Mouse (Mus musculus): ENCODE measurements around the gene Alg9. TPM values are rescaled to one million over a fixed set of nuclear protein-coding genes. Genes with fewer than 3 reads are reported as not detected.

The Alg9 gene
- polyA plus RNA-seq, 1 experiment from 2014 or later = 43.7 TPM

- H3K4me2 ChIP-seq = no peak overlapping the region
- H3K4me1 ChIP-seq (ENCODE audit: insufficient read depth) = peaks cover 13% of the 10 kb centered on the region; the same call in 1 of the 2 replicates
- WGBS = 65% methylated on average over 3 of the region's 3 CpGs
- ATAC-seq (ENCODE audit: insufficient read depth) (no peak), DNase-seq (no peak)
- no peak overlapping the region for H3K9ac ChIP-seq
- H3K9me3 ChIP-seq (ENCODE audit: low read depth, low read length) = no peaks in the 10 kb centered on the region
- H3K4me3 ChIP-seq (ENCODE audit: low read depth, low read length) = no peak overlapping the region
- no peak for TF ChIP-seq CTCF (IDR thresholded peaks at IDR 0.05; ENCODE audit: low read depth)
- no peaks in the 10 kb centered on the region for H3K27me3 ChIP-seq (ENCODE audit: insufficient read depth, low read length)
- no peak overlapping the region for H3K27ac ChIP-seq (ENCODE audit: low read depth)
- H3K36me3 ChIP-seq (ENCODE audit: insufficient read depth) = peaks cover 22% of the 10 kb centered on the region
Observed at GRCm38 (mm10) chr9:50890494-50891090, 115.8 kb downstream of the Alg9 start.

Other genes starting within 250 kb of the Alg9 start
- gene Pts, start 246.3 kb upstream of the Alg9 start, polyA plus RNA-seq (2014; fragmentation: Nextera tagmentation; extraction: Ambion mirVana) = 61.1 and 61.3 TPM in 2 replicates
- 6.6 and 7.8 TPM in 2 replicates for gene Il18, start 220.2 kb upstream of the Alg9 start, polyA plus RNA-seq (2014; fragmentation: Nextera tagmentation; extraction: Ambion mirVana)
- 0.17 and 0.26 TPM in 2 replicates for gene Bco2, start 219.8 kb upstream of the Alg9 start, polyA plus RNA-seq (2014; fragmentation: Nextera tagmentation; extraction: Ambion mirVana)
- not detected in 2 replicates for gene Tex12, start 213.7 kb upstream of the Alg9 start, polyA plus RNA-seq (2014; fragmentation: Nextera tagmentation; extraction: Ambion mirVana)
- 288 and 300 TPM in 2 replicates for gene Sdhd, start 171.2 kb upstream of the Alg9 start, polyA plus RNA-seq (2014; fragmentation: Nextera tagmentation; extraction: Ambion mirVana)
- 224 and 244 TPM in 2 replicates for gene Timm8b, start 171.1 kb upstream of the Alg9 start, polyA plus RNA-seq (2014; fragmentation: Nextera tagmentation; extraction: Ambion mirVana)
- gene Pih1d2, start 157.7 kb upstream of the Alg9 start, polyA plus RNA-seq (2014; fragmentation: Nextera tagmentation; extraction: Ambion mirVana) = 3.8 and 4.5 TPM in 2 replicates
- gene Nkapd1, start 157.6 kb upstream of the Alg9 start, polyA plus RNA-seq (2014; fragmentation: Nextera tagmentation; extraction: Ambion mirVana) = 21.9 and 25.2 TPM in 2 replicates
- gene Dlat, start 115.2 kb upstream of the Alg9 start, polyA plus RNA-seq (2014; fragmentation: Nextera tagmentation; extraction: Ambion mirVana) = 53.7 and 55.3 TPM in 2 replicates
- gene Dixdc1, start 35.5 kb upstream of the Alg9 start, polyA plus RNA-seq (2014; fragmentation: Nextera tagmentation; extraction: Ambion mirVana) = 11.6 and 12.1 TPM in 2 replicates
- 9.7 and 10.0 TPM in 2 replicates for gene 2310030G06Rik, start 28.5 kb upstream of the Alg9 start, polyA plus RNA-seq (2014; fragmentation: Nextera tagmentation; extraction: Ambion mirVana)
- 41.1 and 64.3 TPM in 2 replicates for gene Cryab, start 23.7 kb upstream of the Alg9 start, polyA plus RNA-seq (2014; fragmentation: Nextera tagmentation; extraction: Ambion mirVana)
- gene Hspb2, start 22.7 kb upstream of the Alg9 start, polyA plus RNA-seq (2014; fragmentation: Nextera tagmentation; extraction: Ambion mirVana) = 3.4 and 6.0 TPM in 2 replicates
- 15.2 and 15.3 TPM in 2 replicates for gene Fdxacb1, start 6.8 kb upstream of the Alg9 start, polyA plus RNA-seq (2014; fragmentation: Nextera tagmentation; extraction: Ambion mirVana)
- gene 1110032A03Rik, start 501 bp downstream of the Alg9 start, polyA plus RNA-seq (2014; fragmentation: Nextera tagmentation; extraction: Ambion mirVana) = 29.1 and 30.3 TPM in 2 replicates
- gene Ppp2r1b, start 70.3 kb downstream of the Alg9 start, polyA plus RNA-seq (2014; fragmentation: Nextera tagmentation; extraction: Ambion mirVana) = 72.9 and 73.7 TPM in 2 replicates
- 15.7 and 15.8 TPM in 2 replicates for gene Sik2, start 234.1 kb downstream of the Alg9 start, polyA plus RNA-seq (2014; fragmentation: Nextera tagmentation; extraction: Ambion mirVana)